Mouse (Mus musculus): ENCODE data around the gene Flvcr1.

DNA sequence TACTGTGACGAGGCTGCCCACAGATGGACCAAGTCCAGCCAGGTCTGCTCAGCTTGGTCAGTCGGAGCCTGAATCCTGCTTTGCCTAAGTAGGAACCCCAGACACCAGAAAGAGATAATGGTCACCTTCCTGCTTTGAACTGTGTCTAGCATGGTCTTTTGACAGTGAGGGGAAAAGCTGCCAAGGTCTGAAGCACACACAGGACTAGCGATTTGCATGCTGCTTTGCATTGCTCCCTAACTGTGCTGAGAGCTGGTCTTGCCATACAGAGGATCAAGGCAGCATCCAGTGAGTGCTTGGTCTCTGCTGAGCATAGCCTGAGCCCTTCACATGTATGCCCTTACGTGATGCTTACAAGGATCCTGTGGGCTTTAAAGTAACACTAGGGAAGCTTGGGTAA is 44.5 kb downstream of the Flvcr1 start:
- TF ChIP-seq GATA1 (IDR thresholded peaks at IDR 0.05; ENCODE audit: borderline replicate concordance, low read length) (no peak), FLI1 (IDR thresholded peaks at IDR 0.05; ENCODE audit: low read length) (no peak)
